Comparison of ENCODE assay signal across 30 mouse cellular contexts in the genomic region with DNA sequence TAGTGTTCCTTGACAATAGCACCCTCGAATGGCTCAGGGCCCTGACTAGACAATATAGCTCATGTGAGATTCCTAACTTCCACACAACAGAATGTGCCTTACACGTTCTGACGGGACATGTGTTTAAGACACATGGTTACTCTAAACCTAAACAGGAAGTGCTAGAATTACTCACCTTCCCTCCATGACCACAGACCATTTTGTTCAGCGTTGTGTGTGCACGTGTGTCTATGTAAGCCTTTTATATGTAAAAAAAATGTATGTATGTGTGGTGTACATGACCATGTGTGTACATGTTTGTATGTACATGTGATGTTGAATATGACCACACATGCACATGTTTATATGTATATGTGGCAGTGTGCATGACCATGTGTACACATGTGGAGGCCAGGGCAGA. TPM values are rescaled to one million over a fixed set of nuclear protein-coding genes. Genes with fewer than 3 reads are reported as not detected.
"Had no signal": no experiment of that assay in that cellular context is flagged by ENCODE, and none has a peak within 500 bp of the region (broad histone marks: within the 10 kb centered on the region; RNA-seq: fewer than 3 reads in every experiment).

No protein-coding gene starts in this region.

- H3K36me3 ChIP-seq: embryonic facial prominence, embryonic 12.5 days; forebrain, embryonic 12.5 days; forebrain, embryonic 15.5 days had no signal

- DNase-seq: cerebellum, adult 8-10 months; cerebellum, adult 9-10 months; cerebellum, adult 9-11 months; cerebellum, postnatal 10 days; cerebellum, postnatal 14 days; cerebellum, postnatal 25 days; cerebellum, postnatal 36 days; embryo, embryonic 11 days; forebrain, postnatal 0 days; gastrocnemius, adult 2 months; gastrocnemius, postnatal 10 days; gastrocnemius, postnatal 14 days; gastrocnemius, postnatal 25 days; heart, adult 11 months; heart, adult 18-20 months; heart, adult 2 months had no signal

- H3K4me2 ChIP-seq: embryonic facial prominence, embryonic 12.5 days; embryonic facial prominence, embryonic 13.5 days; embryonic facial prominence, embryonic 15.5 days; forebrain, embryonic 12.5 days; forebrain, embryonic 13.5 days; forebrain, embryonic 15.5 days had no signal

- H3K9me3 ChIP-seq: embryonic facial prominence, embryonic 10.5 days; embryonic facial prominence, embryonic 12.5 days; embryonic facial prominence, embryonic 13.5 days; embryonic facial prominence, embryonic 15.5 days; forebrain, embryonic 12.5 days; forebrain, embryonic 13.5 days; forebrain, embryonic 15.5 days had no signal

- H3K4me3 ChIP-seq: embryonic facial prominence, embryonic 10.5 days; embryonic facial prominence, embryonic 12.5 days; embryonic facial prominence, embryonic 13.5 days; embryonic facial prominence, embryonic 15.5 days; erythroblast, embryonic 14.5 days; forebrain, embryonic 10.5 days; forebrain, embryonic 12.5 days; forebrain, embryonic 13.5 days; forebrain, embryonic 15.5 days; gastrocnemius, adult 2 months; heart, adult 2 months had no signal

- H3K27me3 ChIP-seq: embryonic facial prominence, embryonic 12.5 days; embryonic facial prominence, embryonic 13.5 days; embryonic facial prominence, embryonic 15.5 days; forebrain, embryonic 13.5 days; forebrain, embryonic 15.5 days had no signal

- H3K27ac ChIP-seq: embryonic facial prominence, embryonic 10.5 days; embryonic facial prominence, embryonic 12.5 days; embryonic facial prominence, embryonic 13.5 days; embryonic facial prominence, embryonic 15.5 days; forebrain, embryonic 10.5 days; forebrain, embryonic 12.5 days; forebrain, embryonic 13.5 days; forebrain, embryonic 15.5 days; gastrocnemius, adult 2 months; heart, adult 2 months had no signal

- ATAC-seq: forebrain, embryonic 13.5 days; forebrain, embryonic 14.5 days; forebrain, embryonic 15.5 days; forebrain, embryonic 16.5 days; forebrain, postnatal 0 days had no signal

- H3K9ac ChIP-seq: embryonic facial prominence, embryonic 12.5 days; embryonic facial prominence, embryonic 13.5 days; embryonic facial prominence, embryonic 15.5 days; forebrain, embryonic 12.5 days; forebrain, embryonic 13.5 days; forebrain, embryonic 15.5 days; forebrain, postnatal 0 days had no signal

RNA-seq across cellular contexts. Expression of gene Ccdc74a, which starts 30.1 kb away (rescaled TPM):
- total RNA-seq: granulocyte monocyte progenitor cell, adult 5-6 weeks had no signal

RNA-seq across cellular contexts. Expression of gene Slc7a4, which starts 33.2 kb away (rescaled TPM):
- polyA plus RNA-seq: erythroblast, embryonic 14.5 days had no signal

RNA-seq across cellular contexts. Expression of gene P2rx6, which starts 54.5 kb away (rescaled TPM):
- total RNA-seq: granulocyte monocyte progenitor cell, adult 5-6 weeks had no signal
- polyA plus RNA-seq: erythroblast, embryonic 14.5 days had no signal

RNA-seq across cellular contexts. Expression of gene Lrrc74b, which starts 55.2 kb away (rescaled TPM):
- total RNA-seq: granulocyte monocyte progenitor cell, adult 5-6 weeks; heart, adult 18-20 months; heart, adult 2 months; heart, adult 8-10 months had no signal
- polyA plus RNA-seq: embryonic facial prominence, embryonic 11.5 days; embryonic facial prominence, embryonic 12.5 days; embryonic facial prominence, embryonic 13.5 days had no signal
